Mouse (Mus musculus) myocyte (in vitro differentiated cells): Measurements from ENCODE around the gene Cpt2.

Experiments
- CEBPB ChIP-seq: IDR thresholded peaks from 2 replicates; pipeline ENCODE4 v1.6.1; 2011; ENCODE audit warnings: mild to moderate bottlenecking, moderate library complexity; ENCODE audit not compliant: poor library complexity, insufficient read depth, severe bottlenecking
- E2F4 ChIP-seq: IDR thresholded peaks from one replicate; pipeline ENCODE4 v1.6.1; 2011; ENCODE audit warnings: mild to moderate bottlenecking, control low read depth, moderate library complexity; ENCODE audit not compliant: insufficient read depth
- MAX ChIP-seq: IDR thresholded peaks from one replicate; pipeline ENCODE4 v1.6.1; 2011; ENCODE audit warnings: low read depth, mild to moderate bottlenecking, control low read depth
- MYOD1 ChIP-seq, 3 experiments: IDR thresholded peaks; one replicate each; pipeline ENCODE4 v1.6.1; 2011; ENCODE audit warnings: control low read depth in 2 of 3, low read depth in 2 of 3, mild to moderate bottlenecking in 2 of 3, moderate library complexity in 1 of 3; ENCODE audit not compliant: insufficient read length in 2 of 3, control insufficient read depth in 1 of 3
- POLR2A ChIP-seq: IDR thresholded peaks from one replicate; pipeline ENCODE4 v1.6.1; 2011; ENCODE audit warnings: low read depth, mild to moderate bottlenecking, control low read depth, moderate library complexity; ENCODE audit not compliant: insufficient read length
- POLR2AphosphoS2 ChIP-seq: IDR thresholded peaks from one replicate; pipeline ENCODE4 v1.6.1; 2011; ENCODE audit warnings: low read depth, control low read depth; ENCODE audit not compliant: insufficient read length
- TCF12 ChIP-seq: IDR thresholded peaks from one replicate; pipeline ENCODE4 v1.6.1; 2011; ENCODE audit warnings: mild to moderate bottlenecking, control low read depth; ENCODE audit not compliant: poor library complexity, insufficient read depth, severe bottlenecking
- USF1 ChIP-seq: IDR thresholded peaks from one replicate; pipeline ENCODE4 v1.6.1; 2011; ENCODE audit warnings: low read depth, mild to moderate bottlenecking, control low read depth, moderate library complexity

GRCm38 (mm10) chr4:107921152-107921695 is 2.2 kb downstream of the Cpt2 start:
- TF ChIP-seq POLR2A: no peak
- no peak for TF ChIP-seq CEBPB
- TF ChIP-seq TCF12: no peak
- no peak for TF ChIP-seq POLR2AphosphoS2
- no peak for TF ChIP-seq USF1
- TF ChIP-seq MYOD1 (IDR thresholded peaks at IDR 0.05; ENCODE audit: control insufficient read depth in 1 of 3, insufficient read length in 2 of 3, low read depth in 2 of 3): no peak
- no peak for TF ChIP-seq MAX
- no peak for TF ChIP-seq E2F4
